Mouse (Mus musculus) MEL (cell line): Measurements from ENCODE around the gene Tlx1. TPM values are rescaled to one million over a fixed set of nuclear protein-coding genes. Genes with fewer than 3 reads are reported as not detected.

Source experiments
- DNase-seq: peaks from one replicate; pipeline ENCODE4 v3.0.0; 2011; ENCODE audit warnings: low read depth, low spot score
- H3K27ac ChIP-seq: 2 replicates; pipeline ENCODE4 v1.5.1; 2012; ENCODE audit warnings: low read depth, mild to moderate bottlenecking, control low read depth, low read length, moderate library complexity; ENCODE audit not compliant: control insufficient read depth
- H3K27me3 ChIP-seq, 2 experiments: fragments of 150-350 bp in 1 of 2; sonication (generic) in 1 of 2; 2 replicates each; pipeline ENCODE4 v1.6.1; 2012; ENCODE audit warnings: low read length in 2 of 2, mild to moderate bottlenecking in 2 of 2, improper control_type of control experiment in 1 of 2, moderate library complexity in 1 of 2; ENCODE audit not compliant: insufficient read depth in 2 of 2, control insufficient read depth in 1 of 2
- H3K36me3 ChIP-seq, 2 experiments: 2 replicates each; pipeline ENCODE4 v1.6.1; 2012 to 2014; ENCODE audit warnings: low read length in 2 of 2, improper control_type of control experiment in 1 of 2, inconsistent platforms in 1 of 2, mild to moderate bottlenecking in 1 of 2; ENCODE audit not compliant: insufficient read depth in 2 of 2, control insufficient read depth in 1 of 2
- H3K4me1 ChIP-seq, 2 experiments: fragments of 150-350 bp in 1 of 2; sonication (generic) in 1 of 2; 2 replicates each; pipeline ENCODE4 v1.6.1; 2012; ENCODE audit warnings: low read length in 2 of 2, improper control_type of control experiment in 1 of 2, mild to moderate bottlenecking in 1 of 2; ENCODE audit not compliant: insufficient read depth in 2 of 2, control insufficient read depth in 1 of 2
- H3K4me3 ChIP-seq, 2 experiments: fragments of 150-350 bp in 1 of 2; sonication (generic) in 1 of 2; 2 replicates each; pipeline ENCODE4 v1.5.1; 2012; ENCODE audit warnings: low read depth in 2 of 2, low read length in 2 of 2, mild to moderate bottlenecking in 2 of 2, moderate library complexity in 2 of 2, control low read depth in 1 of 2, improper control_type of control experiment in 1 of 2; ENCODE audit not compliant: control insufficient read depth in 1 of 2, insufficient read depth in 1 of 2
- H3K79me2 ChIP-seq: 2 replicates; pipeline ENCODE4 v1.6.1; 2012; ENCODE audit warnings: mild to moderate bottlenecking, low read length, moderate library complexity; ENCODE audit not compliant: control insufficient read depth, poor library complexity, insufficient read depth
- H3K9ac ChIP-seq: 2 replicates; pipeline ENCODE4 v1.6.1; 2012; ENCODE audit warnings: low read depth, mild to moderate bottlenecking, control low read depth, low read length, moderate library complexity; ENCODE audit not compliant: control insufficient read depth, poor library complexity, severe bottlenecking
- H3K9me3 ChIP-seq: fragments of 150-350 bp; sonication (generic); replicated peaks from 2 replicates; pipeline ENCODE4 v1.6.1; 2012; ENCODE audit warnings: mild to moderate bottlenecking, low read length, improper control_type of control experiment, moderate library complexity; ENCODE audit not compliant: insufficient read depth
- CHD1 ChIP-seq: IDR thresholded peaks from 2 replicates; pipeline ENCODE4 v1.6.1; 2012; ENCODE audit warnings: low read depth, mild to moderate bottlenecking, inconsistent platforms, low read length, improper control_type of control experiment
- E2F4 ChIP-seq: IDR thresholded peaks from 2 replicates; pipeline ENCODE4 v1.6.1; 2011; ENCODE audit warnings: low read depth, low read length, improper control_type of control experiment, borderline replicate concordance
- ELF1 ChIP-seq: IDR thresholded peaks from 2 replicates; pipeline ENCODE4 v1.6.1; 2014; ENCODE audit warnings: low read depth, mild to moderate bottlenecking, inconsistent platforms, low read length, improper control_type of control experiment, moderate library complexity
- EP300 ChIP-seq, 2 experiments: IDR thresholded peaks; 2 replicates each; pipeline ENCODE4 v1.6.1; 2011; ENCODE audit warnings: improper control_type of control experiment in 2 of 2, low read length in 2 of 2, low read depth in 1 of 2, mild to moderate bottlenecking in 1 of 2
- ETS1 ChIP-seq: IDR thresholded peaks from 2 replicates; pipeline ENCODE4 v1.6.1; 2012; ENCODE audit warnings: low read depth, mild to moderate bottlenecking, inconsistent platforms, low read length, improper control_type of control experiment, moderate library complexity
- GATA1 ChIP-seq: IDR thresholded peaks from 2 replicates; pipeline ENCODE4 v1.6.1; 2011; ENCODE audit warnings: low read depth, low read length, improper control_type of control experiment
- MAX ChIP-seq: IDR thresholded peaks from 2 replicates; pipeline ENCODE4 v1.6.1; 2011; ENCODE audit warnings: low read length, improper control_type of control experiment
- MEF2A ChIP-seq: IDR thresholded peaks from 2 replicates; pipeline ENCODE4 v1.6.1; 2014; ENCODE audit warnings: low read depth, mild to moderate bottlenecking, inconsistent platforms, low read length, improper control_type of control experiment; ENCODE audit not compliant: poor library complexity, insufficient replicate concordance, severe bottlenecking; ENCODE audit errors: extremely low read depth
- MYB ChIP-seq: IDR thresholded peaks from 2 replicates; pipeline ENCODE4 v1.6.1; 2011; ENCODE audit warnings: mild to moderate bottlenecking, low read depth, low read length, improper control_type of control experiment
- NELFE ChIP-seq: IDR thresholded peaks from 2 replicates; pipeline ENCODE4 v1.6.1; 2011; ENCODE audit warnings: low read depth, low read length, improper control_type of control experiment
- NRF1 ChIP-seq: IDR thresholded peaks from 2 replicates; pipeline ENCODE4 v1.6.1; 2014; ENCODE audit warnings: low read depth, mild to moderate bottlenecking, inconsistent platforms, low read length, improper control_type of control experiment, moderate library complexity; ENCODE audit not compliant: poor library complexity, insufficient read depth, severe bottlenecking
- POLR2A ChIP-seq, 2 experiments: IDR thresholded peaks; 2 replicates each; pipeline ENCODE4 v1.6.1; 2011 to 2012; ENCODE audit warnings: low read length in 2 of 2, mild to moderate bottlenecking in 2 of 2, control low read depth in 1 of 2, improper control_type of control experiment in 1 of 2, low read depth in 1 of 2, moderate library complexity in 1 of 2; ENCODE audit not compliant: control insufficient read depth in 1 of 2, insufficient read depth in 1 of 2, poor library complexity in 1 of 2
- POLR2AphosphoS5 ChIP-seq: IDR thresholded peaks from 2 replicates; pipeline ENCODE4 v1.6.1; 2012; ENCODE audit warnings: low read depth, borderline replicate concordance, mild to moderate bottlenecking, inconsistent platforms, low read length, moderate library complexity, mixed read lengths
- RAD21 ChIP-seq: IDR thresholded peaks from 2 replicates; pipeline ENCODE4 v1.6.1; 2011; ENCODE audit warnings: mild to moderate bottlenecking, low read depth, low read length, improper control_type of control experiment
- RCOR1 ChIP-seq: IDR thresholded peaks from 2 replicates; pipeline ENCODE4 v1.6.1; 2012; ENCODE audit warnings: low read depth, mild to moderate bottlenecking, inconsistent platforms, low read length, improper control_type of control experiment
- SIN3A ChIP-seq: IDR thresholded peaks from 2 replicates; pipeline ENCODE4 v1.6.1; 2012; ENCODE audit warnings: low read length, improper control_type of control experiment, inconsistent platforms
- TCF12 ChIP-seq: IDR thresholded peaks from 2 replicates; pipeline ENCODE4 v1.6.1; 2014; ENCODE audit warnings: low read depth, mild to moderate bottlenecking, inconsistent platforms, low read length, improper control_type of control experiment, moderate library complexity
- UBTF ChIP-seq: IDR thresholded peaks from 2 replicates; pipeline ENCODE4 v1.6.1; 2012; ENCODE audit warnings: low read depth, mild to moderate bottlenecking, inconsistent platforms, low read length, improper control_type of control experiment, moderate library complexity, borderline replicate concordance; ENCODE audit not compliant: insufficient read depth
- USF1 ChIP-seq: IDR thresholded peaks from 2 replicates; pipeline ENCODE4 v1.6.1; 2014; ENCODE audit warnings: low read depth, mild to moderate bottlenecking, inconsistent platforms, low read length, improper control_type of control experiment, moderate library complexity
- ZC3H11A ChIP-seq: IDR thresholded peaks from 2 replicates; pipeline ENCODE4 v1.6.1; 2012; ENCODE audit warnings: low read depth, mild to moderate bottlenecking, inconsistent platforms, low read length, improper control_type of control experiment
- ZMIZ1 ChIP-seq: IDR thresholded peaks from 2 replicates; pipeline ENCODE4 v1.6.1; 2012; ENCODE audit warnings: low read depth, mild to moderate bottlenecking, inconsistent platforms, low read length, improper control_type of control experiment, moderate library complexity
- polyA plus RNA-seq, 2 experiments: library from polyadenylated mRNA; stranded (reverse) in 1 of 2; unstranded in 1 of 2; fragments of >175 nt in 1 of 2; fragments of >200 nt in 1 of 2; gene quantifications; 2 replicates each; pipeline versions ENCODE4 v1.2.1 to v1.2.4; 2012; ENCODE audit warnings: low replicate concordance in 2 of 2, low read depth in 1 of 2; ENCODE audit not compliant: insufficient read length in 2 of 2, insufficient read depth in 1 of 2, missing spikeins in 1 of 2
- total RNA-seq: library from RNA; depleted of rRNA; stranded (reverse); fragments of 300-350 nt; gene quantifications from 2 replicates; pipeline ENCODE4 v1.2.3, GENCODE M21; 2012

The Tlx1 gene
- total and polyA plus RNA-seq, 3 experiments = not detected

GRCm38 (mm10) chr19:45153311-45154058 is 3.0 kb downstream of the Tlx1 start:
- DNase-seq = no peak
- Histone ChIP-seq H3K36me3 (no peaks in the 10 kb centered on the region), H3K4me3 (no peak overlapping the region), H3K27ac (no peak overlapping the region), H3K9ac (no peak overlapping the region), H3K79me2 (no peaks in the 10 kb centered on the region), H3K9me3 (no peaks in the 10 kb centered on the region), H3K4me1 (no peaks in the 10 kb centered on the region), H3K27me3 (no peaks in the 10 kb centered on the region; a peak in 1 of 4 replicates)
- no peak for TF ChIP-seq TCF12
- no peak for TF ChIP-seq POLR2A (IDR thresholded peaks at IDR 0.05; ENCODE audit: control insufficient read depth in 1 of 2, insufficient read depth in 1 of 2, low read depth in 1 of 2, low read length in 2 of 2, poor library complexity in 1 of 2)
- no peak for TF ChIP-seq MEF2A
- no peak for TF ChIP-seq POLR2AphosphoS5
- TF ChIP-seq MYB = no peak
- no peak for TF ChIP-seq NELFE
- TF ChIP-seq ETS1 = no peak
- no peak for TF ChIP-seq RCOR1
- no peak for TF ChIP-seq SIN3A
- no peak for TF ChIP-seq ZC3H11A
- TF ChIP-seq RAD21 = no peak
- no peak for TF ChIP-seq GATA1
- TF ChIP-seq CHD1 = no peak
- no peak for TF ChIP-seq ZMIZ1
- no peak for TF ChIP-seq UBTF
- no peak for TF ChIP-seq NRF1
- no peak for TF ChIP-seq ELF1
- TF ChIP-seq E2F4 = no peak
- TF ChIP-seq MAX = no peak
- no peak for TF ChIP-seq USF1

GRCm38 (mm10) chr19:45154059-45154386 is 3.5 kb downstream of the Tlx1 start:
- H3K27me3 ChIP-seq = no peaks in the 10 kb centered on the region; a peak in 1 of 4 replicates
- H3K36me3 ChIP-seq = no peaks in the 10 kb centered on the region
- no peak overlapping the region for H3K9ac ChIP-seq
- no peak for DNase-seq
- H3K27ac ChIP-seq = no peak overlapping the region
- no peak overlapping the region for H3K4me3 ChIP-seq
- H3K9me3 ChIP-seq = no peaks in the 10 kb centered on the region
- H3K79me2 ChIP-seq = no peaks in the 10 kb centered on the region
- TF ChIP-seq EP300 (IDR thresholded peaks at IDR 0.05; ENCODE audit: low read depth in 1 of 2, low read length in 2 of 2) (no peak), CHD1 (no peak), ELF1 (no peak), SIN3A (no peak)
- no peaks in the 10 kb centered on the region for H3K4me1 ChIP-seq
